Mouse (Mus musculus) heart, embryonic 14.5 days (tissue): ENCODE results near the gene Fgfr2. TPM values are rescaled to one million over a fixed set of nuclear protein-coding genes. Genes with fewer than 3 reads are reported as not detected.

ENCODE experiments used
- ATAC-seq: fragments of 200-750 bp; cut with Nextera tagmentation; 2 replicates; pipeline ENCODE4 v1.8.0; 2017; ENCODE audit warnings: low read depth, moderate TSS enrichment; ENCODE audit not compliant: insufficient number of reproducible peaks, insufficient read depth, low FRiP score
- H3K27ac ChIP-seq, 2 experiments: fragments of 200-500 bp in 1 of 2; fragments of 300-500 bp in 1 of 2; sonication (generic) in 1 of 2; replicated peaks in 1 of 2; 2 replicates each; pipeline ENCODE4 v1.5.1; 2012 to 2014; ENCODE audit warnings: low read depth in 2 of 2, low read length in 2 of 2, control low read depth in 1 of 2, mild to moderate bottlenecking in 1 of 2, mixed read lengths in 1 of 2; ENCODE audit not compliant: control insufficient read depth in 1 of 2, insufficient read depth in 1 of 2
- H3K27me3 ChIP-seq: fragments of 300-500 bp; sonication (generic); 2 replicates; pipeline ENCODE4 v1.6.1; 2014; ENCODE audit warnings: mild to moderate bottlenecking, low read length, control low read depth; ENCODE audit not compliant: control insufficient read depth, insufficient read depth
- H3K36me3 ChIP-seq: fragments of 300-500 bp; sonication (generic); 2 replicates; pipeline ENCODE4 v1.6.1; 2014; ENCODE audit warnings: mild to moderate bottlenecking, control low read depth, low read length, mixed read lengths; ENCODE audit not compliant: control insufficient read depth, insufficient read depth
- H3K4me1 ChIP-seq, 2 experiments: fragments of 200-500 bp in 1 of 2; fragments of 300-500 bp in 1 of 2; sonication (generic) in 1 of 2; 2 replicates each; pipeline ENCODE4 v1.6.1; 2012 to 2014; ENCODE audit warnings: low read length in 2 of 2, control low read depth in 1 of 2, mixed read lengths in 1 of 2; ENCODE audit not compliant: control insufficient read depth in 2 of 2, insufficient read depth in 2 of 2
- H3K4me2 ChIP-seq: fragments of 300-500 bp; sonication (generic); 2 replicates; pipeline ENCODE4 v1.6.1; 2014; ENCODE audit warnings: mild to moderate bottlenecking, low read length
- H3K4me3 ChIP-seq, 2 experiments: fragments of 200-500 bp in 1 of 2; fragments of 300-500 bp in 1 of 2; sonication (generic) in 1 of 2; 2 replicates each; pipeline ENCODE4 v1.5.1; 2012 to 2014; ENCODE audit warnings: low read length in 2 of 2, mild to moderate bottlenecking in 2 of 2, control low read depth in 1 of 2, low read depth in 1 of 2, moderate library complexity in 1 of 2; ENCODE audit not compliant: control insufficient read depth in 1 of 2, insufficient read depth in 1 of 2
- H3K9ac ChIP-seq: fragments of 300-500 bp; sonication (generic); 2 replicates; pipeline ENCODE4 v1.6.1; 2014; ENCODE audit warnings: mild to moderate bottlenecking, low read length
- H3K9me3 ChIP-seq: fragments of 300-500 bp; sonication (generic); 2 replicates; pipeline ENCODE4 v1.6.1; 2016; ENCODE audit warnings: low read length, control low read depth; ENCODE audit not compliant: control insufficient read depth
- WGBS: fragments of 180-500 bp; shearing (Covaris S2); extraction: QIAGEN DNeasy Blood & Tissue Kit; methylation state at CpG from one replicate; pipeline ENCODE4 v1.1.7; 2014; 5-methylcytosine and 5-hydroxymethylcytosine counted together
- polyA plus RNA-seq: library from polyadenylated mRNA; unstranded; fragments of >200 nt; fragmentation: Nextera tagmentation; extraction: Ambion mirVana; gene quantifications from 2 replicates; pipeline ENCODE4 v1.2.1, GENCODE M21; 2014

The Fgfr2 gene
- polyA plus RNA-seq, 1 experiment from 2014 or later: 22.4 TPM

DNA sequence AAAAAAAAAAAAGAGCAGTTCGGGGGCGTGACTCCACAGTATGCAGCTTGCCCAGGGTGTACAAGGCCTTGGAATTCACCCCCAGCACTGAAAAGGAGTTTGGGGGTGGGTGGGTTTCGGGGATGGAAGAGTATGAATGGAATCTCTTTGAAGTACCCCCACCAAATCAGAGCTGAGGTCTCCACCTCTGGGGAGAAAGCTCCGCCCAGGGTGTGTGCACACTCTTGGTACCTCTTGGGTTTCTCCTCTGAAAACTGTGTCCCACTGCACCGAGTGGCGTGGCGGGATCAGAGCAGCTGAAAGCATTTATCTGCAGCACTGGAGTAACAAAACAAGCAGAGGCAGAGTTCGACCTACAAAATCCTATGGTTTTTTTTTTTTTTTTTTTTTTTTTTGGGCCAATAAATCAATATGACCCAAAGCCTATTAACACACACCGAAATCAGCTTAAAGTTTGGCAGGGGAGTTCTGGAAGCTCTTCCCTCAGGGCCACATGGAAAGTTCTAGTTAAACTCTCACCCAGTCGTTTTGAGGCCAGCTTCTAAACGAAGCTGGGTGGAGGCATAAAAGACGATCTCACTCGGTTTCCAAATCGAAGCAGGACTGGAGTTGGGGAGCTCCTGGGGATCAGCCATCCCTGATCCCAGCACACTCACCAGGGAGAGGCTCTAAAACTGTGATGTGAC is 2798.3 kb downstream of the Fgfr2 start:
- Histone ChIP-seq H3K9me3 (no peaks in the 10 kb centered on the region), H3K9ac (no peak overlapping the region), H3K36me3 (no peaks in the 10 kb centered on the region), H3K4me2 (no peak overlapping the region), H3K4me1 (peaks cover 12 to 24% of the 10 kb centered on the region in 2 experiments), H3K27ac (no peak overlapping the region), H3K27me3 (peaks cover 39% of the 10 kb centered on the region), H3K4me3 (no peak overlapping the region)
- WGBS: 68% methylated on average over 14 of the region's 14 CpGs
- no peak for ATAC-seq

DNA sequence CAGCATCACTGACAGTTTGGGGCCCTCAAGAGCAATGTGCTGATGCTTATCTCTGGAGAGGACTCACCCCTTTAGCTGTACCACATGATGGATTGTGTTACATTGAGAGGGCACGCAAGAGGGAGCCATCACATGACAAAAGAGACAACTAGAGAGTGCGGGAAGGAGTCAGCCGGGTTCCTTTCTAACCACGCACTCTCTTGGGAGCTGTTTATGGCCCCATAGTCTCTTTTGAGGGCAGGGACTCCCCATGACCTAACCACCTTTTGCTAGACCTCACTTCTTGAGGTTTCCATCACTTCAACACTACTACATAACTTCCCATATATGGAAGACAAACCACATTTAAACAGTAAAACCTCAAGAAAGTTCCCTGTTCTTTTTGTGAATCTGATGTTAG is 2799.4 kb downstream of the Fgfr2 start:
- peaks cover 33% of the 10 kb centered on the region for H3K27me3 ChIP-seq
- H3K9me3 ChIP-seq: no peaks in the 10 kb centered on the region
- WGBS: 86% methylated on average over 4 of the region's 4 CpGs

DNA sequence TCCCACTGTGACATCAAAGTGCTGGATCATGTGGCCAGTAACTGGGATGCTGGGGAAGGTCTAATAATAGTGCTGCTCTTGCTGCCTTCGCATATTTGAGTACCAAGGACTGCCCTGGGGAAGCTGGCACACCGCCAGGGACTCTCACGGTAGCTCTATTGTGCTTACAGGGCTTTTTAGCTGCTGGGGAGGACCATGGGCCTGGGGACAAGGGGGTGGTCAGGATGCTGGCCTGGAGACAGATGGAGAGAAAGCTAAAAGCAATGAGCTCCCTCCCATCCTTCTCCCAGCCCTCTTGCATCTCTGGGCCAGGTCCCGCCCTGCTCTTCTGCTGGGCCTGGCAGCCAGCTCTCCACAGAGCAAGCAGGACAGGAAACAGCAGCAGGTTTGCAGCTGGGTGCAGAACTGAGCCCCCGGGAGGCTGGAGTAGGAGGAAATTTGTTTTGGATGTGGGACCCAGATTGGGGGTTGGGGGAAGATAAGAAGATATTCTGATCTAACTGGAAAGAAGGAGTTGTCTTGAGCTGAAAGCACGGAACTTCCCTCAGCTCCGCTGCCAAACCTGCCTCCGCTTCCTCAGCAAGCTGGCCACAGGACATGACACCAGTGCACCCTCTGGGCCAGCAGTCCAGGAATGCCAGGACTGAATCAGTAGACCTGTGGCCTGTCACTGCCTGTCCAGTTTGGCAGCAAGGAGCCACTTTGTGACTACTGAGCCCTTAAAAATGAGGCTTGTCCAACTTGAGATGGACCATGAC is 2803.2 kb downstream of the Fgfr2 start:
- H3K4me1 ChIP-seq: peaks cover 14 to 26% of the 10 kb centered on the region in 2 experiments
- H3K36me3 ChIP-seq: no peaks in the 10 kb centered on the region
- 18% methylated on average over 8 of the region's 8 CpGs for WGBS
- no peaks in the 10 kb centered on the region for H3K9me3 ChIP-seq
- no peak overlapping the region for H3K4me3 ChIP-seq
- H3K4me2 ChIP-seq: peak overlapping the region; percentile 0; the same call in 1 of the 2 replicates
- H3K9ac ChIP-seq: no peak overlapping the region
- H3K27ac ChIP-seq: peak overlapping the region; percentile 26 to 50; a peak in 3 of 4 replicates
- H3K27me3 ChIP-seq: peaks cover 14% of the 10 kb centered on the region; the same call in 1 of the 2 replicates
- peak; percentile 87 for ATAC-seq

More for the DNA sequence above, 2799.4 kb downstream of the Fgfr2 start:
- Histone ChIP-seq H3K36me3 (no peaks in the 10 kb centered on the region), H3K27ac (no peak overlapping the region), H3K4me3 (no peak overlapping the region), H3K9ac (no peak overlapping the region), H3K4me2 (no peak overlapping the region), H3K4me1 (peaks cover 13 to 29% of the 10 kb centered on the region in 2 experiments)
- no peak for ATAC-seq

DNA sequence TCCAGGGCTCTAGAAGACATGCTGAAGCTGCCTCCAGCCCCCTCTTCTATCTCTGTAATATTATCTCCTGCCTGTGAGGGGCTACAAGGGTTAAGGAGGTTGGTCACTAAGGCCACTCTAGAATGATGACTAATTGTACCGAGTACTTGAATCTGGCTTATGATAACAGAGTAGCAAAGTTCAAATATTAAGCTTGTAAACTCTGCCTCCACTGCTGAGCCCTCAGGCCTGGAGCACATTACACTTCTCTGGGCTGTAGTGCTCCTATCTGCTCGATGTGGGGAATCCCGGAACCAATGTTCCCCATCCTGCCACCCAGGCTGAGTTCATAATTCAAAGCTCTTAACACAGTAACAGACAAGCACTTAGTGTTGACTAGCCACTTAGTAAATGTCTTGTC is 2806.9 kb downstream of the Fgfr2 start:
- Histone ChIP-seq H3K27me3 (peaks cover 48% of the 10 kb centered on the region), H3K4me2 (no peak overlapping the region), H3K27ac (no peak overlapping the region), H3K4me3 (no peak overlapping the region), H3K9ac (no peak overlapping the region), H3K4me1 (peaks cover 12 to 26% of the 10 kb centered on the region in 2 experiments), H3K9me3 (no peaks in the 10 kb centered on the region), H3K36me3 (no peaks in the 10 kb centered on the region)
- no peak for ATAC-seq
- 15% methylated on average over 3 of the region's 3 CpGs for WGBS

DNA sequence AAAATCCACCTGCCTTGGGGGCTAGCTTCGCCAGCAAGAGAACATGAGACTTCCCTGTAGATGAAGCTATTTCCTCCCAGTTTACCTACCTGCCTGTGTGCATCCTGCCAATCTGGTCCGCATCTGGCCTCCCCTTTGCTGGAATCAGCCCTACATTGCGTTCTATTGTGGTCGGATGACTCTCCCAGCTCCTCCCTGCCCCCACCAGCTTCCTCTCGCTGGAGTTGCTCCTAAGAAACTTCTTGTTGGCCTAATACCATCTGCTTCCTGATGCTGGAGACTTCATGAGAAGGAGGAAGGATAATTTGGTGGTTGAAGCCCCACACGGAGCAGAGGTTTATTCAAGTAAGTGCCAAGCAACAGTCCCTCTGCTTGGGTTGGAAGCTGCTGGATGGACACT is 2807.9 kb downstream of the Fgfr2 start:
- no peak overlapping the region for H3K4me3 ChIP-seq
- H3K4me1 ChIP-seq: peaks cover 8 to 17% of the 10 kb centered on the region in 2 experiments
- no peaks in the 10 kb centered on the region for H3K36me3 ChIP-seq
- H3K27ac ChIP-seq: no peak overlapping the region
- H3K4me2 ChIP-seq: no peak overlapping the region
- H3K27me3 ChIP-seq: peaks cover 50% of the 10 kb centered on the region
- H3K9me3 ChIP-seq: no peaks in the 10 kb centered on the region
- H3K9ac ChIP-seq: no peak overlapping the region
- ATAC-seq: no peak
- whole genome bisulfite sequencing: 63% methylated on average over 6 of the region's 6 CpGs

DNA sequence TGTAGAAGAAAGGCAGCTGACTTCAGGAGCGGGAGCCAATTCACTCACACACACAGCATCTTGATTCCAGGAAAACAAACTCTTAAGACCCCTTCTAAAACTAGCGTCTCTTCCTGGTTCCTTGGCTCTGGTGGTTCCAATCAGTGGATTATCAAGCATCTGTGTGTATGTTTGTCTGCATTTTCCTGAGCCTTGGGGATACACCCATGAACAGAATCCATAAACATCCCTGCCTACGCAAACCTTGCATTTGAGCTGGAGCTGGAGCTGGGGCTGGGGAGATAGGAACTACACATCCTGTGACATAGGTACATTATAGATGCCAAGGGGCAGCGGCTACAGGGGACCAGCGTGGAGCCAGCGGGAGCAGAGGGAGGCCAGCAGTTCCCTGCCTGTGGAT is 2808.5 kb downstream of the Fgfr2 start:
- no peak overlapping the region for H3K4me2 ChIP-seq
- ATAC-seq: no peak
- no peaks in the 10 kb centered on the region for H3K36me3 ChIP-seq
- no peak overlapping the region for H3K9ac ChIP-seq
- H3K27me3 ChIP-seq: peaks cover 50% of the 10 kb centered on the region
- H3K4me1 ChIP-seq: peaks cover 3 to 12% of the 10 kb centered on the region in 2 experiments; a peak in 3 of 4 replicates
- 94% methylated on average over 6 of the region's 6 CpGs for WGBS
- H3K9me3 ChIP-seq: no peaks in the 10 kb centered on the region
- H3K4me3 ChIP-seq: no peak overlapping the region
- no peak overlapping the region for H3K27ac ChIP-seq

DNA sequence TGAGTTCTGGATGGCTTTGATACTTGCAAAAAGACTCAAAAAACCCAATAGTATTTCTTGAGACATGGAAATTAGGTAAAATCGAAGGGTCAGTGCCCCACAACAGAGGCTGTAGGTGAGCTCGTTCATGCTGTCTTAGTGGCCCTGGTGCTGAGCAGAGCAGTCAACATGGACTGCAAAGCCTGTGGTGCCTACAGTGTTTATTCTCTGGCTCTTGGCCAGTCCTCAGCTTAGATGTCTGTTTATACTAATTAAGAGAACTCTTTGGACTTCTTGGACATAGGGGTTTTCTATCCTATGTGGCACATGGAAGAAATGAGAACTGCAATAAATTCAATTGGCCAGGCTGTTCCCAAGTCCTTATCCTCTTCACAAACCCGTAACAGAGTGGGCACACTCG is 2811.8 kb downstream of the Fgfr2 start:
- 68% methylated on average over 4 of the region's 4 CpGs for WGBS
- Histone ChIP-seq H3K27me3 (peaks cover 56% of the 10 kb centered on the region), H3K4me3 (no peak overlapping the region), H3K9me3 (no peaks in the 10 kb centered on the region), H3K36me3 (no peaks in the 10 kb centered on the region), H3K4me1 (peaks cover 0 to 4% of the 10 kb centered on the region in 2 experiments; a peak in 1 of 4 replicates), H3K9ac (no peak overlapping the region), H3K27ac (no peak overlapping the region), H3K4me2 (no peak overlapping the region)
- ATAC-seq: no peak
